Mouse (Mus musculus) gastrocnemius, postnatal 25 days (tissue): ENCODE results near the gene Ddx39b. TPM values are rescaled to one million over a fixed set of nuclear protein-coding genes. Genes with fewer than 3 reads are reported as not detected.

Experiments
- DNase-seq: peaks from one replicate; pipeline ENCODE4 v3.0.0; 2022
- long read RNA-seq, 2 experiments: library from polyadenylated mRNA; stranded (forward); transcript quantifications; one replicate each; pipeline ENCODE4 v2.0.0; 2021
- total RNA-seq, 2 experiments: library from RNA; stranded (reverse); gene quantifications; 1 replicate in 1 of 2; 2 replicates in 1 of 2; pipeline ENCODE4 v1.2.3; 2021

Ddx39b gene
- 10 to 100 TPM; 71.5 to 79.1 TPM for total RNA-seq
- long read RNA-seq, experiment 1, transcript Ddx39b-201 (11 exons, 1,739 nt): major isoform, 65 of 87 reads
- long read RNA-seq, experiment 1, partial matches to known transcripts: 14 of 87 reads
- long read RNA-seq, experiment 1, other reads (novel, unspliced or antisense): 5 of 87 reads
- long read RNA-seq, experiment 2, transcript Ddx39b-201 (11 exons, 1,739 nt): major isoform, 51 of 60 reads
- long read RNA-seq, experiment 2, partial matches to known transcripts: 5 of 60 reads
- long read RNA-seq, experiment 2, other reads (novel, unspliced or antisense): 4 of 60 reads

GRCm38 (mm10) chr17:35241305-35242014 is at the start of gene Ddx39b:
Gene Ddx39b (plus strand): TSS chr17:35241746.
- peak; percentile 97 for DNase-seq

DNA sequence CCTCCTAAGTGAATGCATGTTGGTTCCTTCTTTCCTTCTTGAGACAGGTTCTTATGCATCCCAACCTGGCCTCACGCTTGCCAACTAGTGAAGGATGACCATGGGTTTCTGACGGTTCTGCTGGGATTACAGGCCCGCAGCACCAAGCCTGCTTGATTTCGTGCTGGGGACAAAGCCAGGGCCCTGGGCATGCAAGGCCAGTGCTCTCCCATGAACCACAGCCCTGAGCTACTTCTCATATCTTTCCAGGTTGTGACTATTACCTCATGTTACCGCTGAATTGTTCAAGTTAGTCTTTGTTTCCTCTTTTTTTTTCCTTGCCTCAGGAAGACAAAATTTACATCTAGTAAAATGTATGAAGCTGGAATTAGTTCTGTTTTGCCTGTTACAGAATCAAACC is 48.6 kb upstream of the Ddx39b start:
- no peak for DNase-seq

DNA sequence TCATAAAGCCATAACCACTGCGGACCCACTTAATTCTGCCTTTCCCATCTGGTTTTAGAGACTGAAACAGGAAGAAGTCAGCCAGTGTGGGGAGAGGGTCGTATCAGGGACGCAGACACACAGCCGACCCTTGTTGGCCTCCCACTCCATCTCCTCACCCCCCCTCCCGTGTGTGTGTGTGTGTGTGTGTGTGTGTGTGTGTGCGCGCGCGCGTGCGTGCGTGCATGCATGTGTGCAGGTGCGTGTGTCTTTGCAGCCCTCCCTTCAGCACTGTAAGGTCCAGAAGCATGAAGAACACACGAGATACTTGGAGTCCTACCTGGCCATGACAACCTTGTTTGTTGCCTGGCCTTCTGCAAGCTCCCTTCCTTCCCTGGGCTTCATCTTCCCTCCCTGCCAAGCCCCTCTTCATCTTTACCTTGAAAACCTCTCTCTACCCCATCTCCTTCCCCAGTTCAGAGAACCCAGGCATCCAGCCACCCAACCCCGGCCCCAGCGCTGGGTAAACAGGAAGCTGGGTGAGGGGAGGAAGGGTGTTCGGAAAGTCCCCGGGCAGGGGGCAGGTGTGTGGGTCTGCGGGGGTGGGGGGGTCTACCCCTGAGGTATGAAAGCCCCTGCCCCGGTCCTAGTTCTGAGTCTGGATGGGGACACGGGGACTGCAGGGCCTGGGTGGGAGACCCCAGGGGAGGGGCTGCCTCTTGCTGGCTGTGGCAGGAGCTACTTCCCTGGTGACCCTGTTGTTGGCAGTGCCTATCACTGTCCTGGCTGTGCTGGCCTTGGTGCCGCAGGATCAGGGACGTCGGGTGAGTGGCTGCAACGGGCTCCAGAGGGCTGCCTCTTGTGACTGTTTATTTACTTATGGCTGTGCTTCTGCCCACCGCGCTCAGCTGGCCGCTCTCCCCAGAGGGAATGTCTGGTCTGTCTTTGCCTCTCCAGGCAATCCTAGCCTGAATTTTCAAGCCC is 47.4 kb upstream of the Ddx39b start, which contains the start of gene Ltb:
Ltb (plus strand) TSS at position 559 of the 963 bp plus-strand sequence.
- DNase-seq: no peak

GRCm38 (mm10) chr17:35194844-35195630 is 46.5 kb upstream of the Ddx39b start:
- DNase-seq: no peak

DNA sequence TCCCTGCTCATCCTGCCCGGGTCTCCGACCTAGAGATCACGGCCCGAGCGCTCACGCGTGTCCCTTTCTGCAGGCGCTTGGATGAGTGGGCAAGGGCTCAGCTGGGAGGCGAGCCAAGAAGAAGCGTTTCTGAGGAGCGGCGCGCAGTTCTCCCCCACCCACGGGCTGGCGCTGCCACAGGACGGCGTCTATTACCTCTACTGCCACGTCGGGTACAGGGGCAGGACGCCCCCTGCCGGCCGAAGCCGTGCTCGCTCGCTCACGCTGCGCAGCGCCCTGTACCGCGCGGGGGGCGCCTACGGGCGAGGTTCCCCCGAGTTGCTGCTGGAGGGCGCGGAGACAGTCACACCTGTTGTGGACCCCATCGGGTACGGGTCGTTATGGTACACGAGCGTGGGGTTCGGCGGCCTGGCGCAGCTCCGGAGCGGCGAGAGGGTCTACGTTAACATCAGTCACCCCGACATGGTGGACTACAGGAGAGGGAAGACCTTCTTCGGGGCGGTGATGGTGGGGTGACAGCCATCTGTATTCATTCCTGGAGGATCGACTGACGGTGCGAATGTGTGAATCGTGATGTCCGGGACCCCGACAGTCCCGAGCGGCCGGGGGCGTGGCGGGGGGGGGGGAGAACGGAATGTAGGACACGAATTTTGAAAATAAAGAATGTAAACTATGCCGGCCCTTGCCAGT is 45.8 kb upstream of the Ddx39b start:
- peak; percentile 73 for DNase-seq

GRCm38 (mm10) chr17:35196321-35196641 is 45.3 kb upstream of the Ddx39b start:
- DNase-seq: no peak

DNA sequence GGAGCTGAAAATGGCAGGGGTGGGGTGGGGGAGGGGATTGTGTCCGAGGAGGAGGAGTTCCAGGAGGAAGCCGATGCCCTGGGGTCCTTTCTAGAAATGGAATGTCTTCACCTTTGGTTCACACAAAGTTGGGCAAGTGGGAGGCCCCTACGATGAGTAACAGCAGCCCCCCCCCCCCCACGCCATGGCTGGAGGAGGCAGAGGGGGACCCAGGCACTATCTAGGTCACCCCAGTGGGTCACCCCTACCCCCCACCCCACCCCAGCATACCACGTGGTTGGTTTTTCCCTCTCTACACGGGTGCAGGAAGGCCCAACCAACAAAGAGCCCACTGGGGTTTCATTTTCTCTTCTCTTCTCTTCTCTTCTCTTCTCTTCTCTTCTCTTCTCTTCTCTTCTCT is 44.4 kb upstream of the Ddx39b start:
- no peak for DNase-seq

DNA sequence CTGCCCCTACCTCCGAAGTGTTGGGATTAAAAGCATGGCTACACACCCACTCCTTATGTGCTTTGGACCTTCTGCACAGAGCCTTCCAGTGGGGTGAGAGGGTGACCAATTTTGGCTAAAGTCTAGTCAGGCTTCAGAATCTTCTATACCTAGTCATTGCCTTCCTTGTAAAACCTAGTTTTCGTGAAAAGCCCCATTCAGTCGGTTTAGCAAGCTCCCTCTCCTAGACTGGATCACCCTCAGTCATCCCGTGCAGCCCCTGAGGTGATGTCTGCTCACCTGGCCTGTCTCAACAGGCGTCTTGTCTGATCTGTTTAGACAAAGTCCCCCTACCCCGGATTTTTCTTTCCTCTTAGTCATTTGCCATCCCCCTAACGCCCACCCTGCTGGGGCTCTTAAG is 43.5 kb upstream of the Ddx39b start:
- DNase-seq: no peak

GRCm38 (mm10) chr17:35198946-35199345 is 42.6 kb upstream of the Ddx39b start:
- DNase-seq: no peak

- DNase-seq: peak; percentile 38
These were observed 41.1 kb upstream of the Ddx39b start for GRCm38 (mm10) chr17:35200398-35200797.

- no peak for DNase-seq
These were observed 40.4 kb upstream of the Ddx39b start for GRCm38 (mm10) chr17:35201128-35201527.

DNA sequence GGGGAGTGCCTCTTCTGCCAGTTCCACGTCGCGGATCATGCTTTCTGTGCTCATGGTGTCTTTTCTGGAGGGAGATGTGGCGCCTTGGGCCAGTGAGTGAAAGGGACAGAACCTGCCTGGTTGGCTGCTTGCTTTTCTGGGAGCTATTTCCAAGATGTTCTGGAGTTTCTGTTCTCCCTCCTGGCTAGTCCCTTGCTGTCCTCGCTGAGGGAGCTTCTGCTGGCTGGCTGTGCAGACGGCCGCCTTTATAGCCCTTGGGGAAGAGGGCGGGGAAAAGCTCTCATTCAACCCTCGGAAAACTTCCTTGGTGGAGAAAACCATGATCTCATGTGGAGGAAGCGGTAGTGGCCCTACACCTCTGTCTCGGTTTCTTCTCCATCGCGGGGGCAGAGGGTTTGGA is 39.8 kb upstream of the Ddx39b start, which contains the start of gene Tnf:
Tnf (minus strand) TSS at position 221 of the 400 bp plus-strand sequence.
- DNase-seq: peak; percentile 61

GRCm38 (mm10) chr17:35202442-35202841 is 39.1 kb upstream of the Ddx39b start:
- no peak for DNase-seq

- no peak for DNase-seq
These were observed 36.8 kb upstream of the Ddx39b start, which contains the start of gene Lta for GRCm38 (mm10) chr17:35204494-35205379. Gene Lta (minus strand): TSS chr17:35205351.

GRCm38 (mm10) chr17:35205380-35205769 is 36.2 kb upstream of the Ddx39b start:
- no peak for DNase-seq

DNA sequence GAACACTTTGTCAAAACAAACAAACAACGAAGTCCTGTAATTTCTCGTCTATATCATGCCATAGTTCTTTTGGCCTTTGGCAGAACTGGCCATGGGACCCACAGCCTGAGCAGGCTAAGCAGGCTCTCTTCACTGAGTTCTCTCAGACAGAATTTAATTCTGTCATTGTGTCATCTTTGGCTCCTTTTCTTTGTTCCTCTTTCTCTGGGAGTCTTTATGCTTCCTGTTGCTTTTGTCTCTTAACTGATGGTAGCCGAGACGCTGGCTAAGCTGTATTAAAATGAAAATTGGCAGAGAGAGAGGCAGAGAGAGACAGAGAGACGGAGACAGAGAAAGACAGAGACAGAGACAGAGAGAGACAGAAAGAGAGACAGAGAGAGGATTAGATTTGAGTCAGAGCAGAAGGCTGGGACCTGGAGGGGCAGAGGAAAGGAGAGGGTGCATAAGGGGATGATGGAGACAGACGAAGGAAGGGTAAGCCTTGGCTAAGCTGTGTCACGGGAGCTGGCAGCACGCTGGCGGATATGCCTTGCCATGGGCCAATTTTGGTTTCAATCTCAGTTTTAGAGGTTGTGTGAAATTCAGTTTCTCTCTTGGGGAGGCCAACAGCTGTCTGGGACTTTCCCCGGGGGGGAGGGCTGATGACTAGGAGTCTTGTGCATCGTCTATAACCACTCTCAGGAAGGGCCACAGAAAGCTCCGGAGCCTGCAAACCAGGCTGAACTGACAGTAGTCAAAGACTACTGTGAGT is 31.6 kb upstream of the Ddx39b start:
- no peak for DNase-seq

DNA sequence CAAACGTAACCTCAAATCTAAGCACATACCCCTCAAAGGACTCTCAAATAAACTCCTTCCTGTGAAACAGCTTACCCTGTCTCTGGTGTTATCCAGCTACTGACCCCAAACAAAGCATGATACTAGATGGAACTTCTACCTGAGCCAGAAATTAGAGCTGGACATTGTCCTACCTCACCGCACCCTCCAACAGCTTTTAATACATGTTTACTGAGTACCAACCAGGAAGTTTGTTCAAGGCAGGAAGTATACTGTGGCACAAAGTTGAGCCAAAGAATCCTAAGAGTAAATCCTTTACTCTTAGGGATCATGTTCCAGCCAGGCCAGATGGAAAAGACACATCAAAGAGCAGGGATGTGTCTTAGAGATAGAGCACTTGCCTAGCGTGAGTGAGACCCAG is 31.0 kb upstream of the Ddx39b start:
- no peak for DNase-seq

DNA sequence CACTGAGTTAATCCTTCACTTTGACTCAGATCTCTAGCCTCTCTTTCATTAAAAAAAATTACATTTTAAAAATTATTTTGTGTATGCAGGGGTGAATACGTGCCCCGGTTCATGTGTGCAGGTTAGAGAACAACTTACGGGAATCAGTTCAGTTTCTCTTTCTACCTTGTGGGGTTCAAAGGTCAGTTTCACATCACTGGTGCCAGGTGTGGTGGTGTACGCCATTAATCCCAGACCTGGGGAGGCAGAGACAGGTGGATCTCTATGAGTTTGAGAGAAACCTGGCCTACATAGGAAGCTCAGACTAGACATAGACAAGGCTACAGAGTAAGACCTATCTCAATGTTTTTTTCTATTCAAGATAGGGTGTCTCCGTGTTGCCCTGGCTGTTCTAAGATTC is 28.5 kb upstream of the Ddx39b start:
- DNase-seq: no peak

GRCm38 (mm10) chr17:35218516-35219193 is 22.9 kb upstream of the Ddx39b start:
- DNase-seq: no peak
